Mouse (Mus musculus): ENCODE data around the gene Ipo13.

- TF ChIP-seq CTCF (conservative IDR thresholded peaks at IDR 0.05; ENCODE audit: low read length) (no peak), POU5F1 (IDR thresholded peaks at IDR 0.05; ENCODE audit: borderline replicate concordance, low read length) (no peak), NANOG (IDR thresholded peaks at IDR 0.05; ENCODE audit: borderline replicate concordance, low read length) (no peak)
Measured at GRCm38 (mm10) chr4:117846261-117846660, 68.5 kb downstream of the Ipo13 start.

Data from E14TG2a.4 (cell line).